Mouse (Mus musculus) heart, postnatal 0 days (tissue): ENCODE results near the gene Zfp827.

Experiments
- CTCF ChIP-seq: IDR thresholded peaks from 2 replicates; pipeline ENCODE4 v1.5.1; 2016; ENCODE audit warnings: antibody characterized with exemption, control low read depth, low read depth
- EP300 ChIP-seq: IDR thresholded peaks from 2 replicates; pipeline ENCODE4 v1.6.1; 2016; ENCODE audit warnings: antibody characterized with exemption, low read depth

DNA sequence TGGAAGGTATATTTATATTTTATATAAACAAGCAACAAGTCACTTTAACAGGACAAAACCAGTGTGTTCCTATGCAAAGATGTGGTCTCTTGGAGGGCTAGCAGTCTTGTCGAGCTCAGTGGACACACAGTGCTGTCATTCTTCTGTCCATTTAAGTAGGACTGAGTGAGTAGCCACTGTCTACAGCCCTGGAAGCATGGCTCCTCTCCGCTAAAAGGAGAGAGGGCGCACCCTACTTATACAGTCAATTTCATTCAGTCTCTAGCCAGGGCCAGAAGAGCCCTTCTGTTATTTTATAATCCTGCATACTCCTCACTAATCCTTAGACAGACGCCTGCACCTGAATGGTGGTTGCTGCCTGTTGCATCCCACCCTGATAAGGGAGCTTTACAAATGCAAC, 74.5 kb downstream of the Zfp827 start:
- TF ChIP-seq CTCF (no peak), EP300 (no peak)
